Mouse (Mus musculus) MEL (cell line): ENCODE measurements at regions not wholly inside any gene's neighbourhood (a gene's known extent, or its start where the extent isn't known, plus 50 kb on each side); places are given as distances from the start of the nearest gene placed in this dataset.

Experiments
- DNase-seq: peaks from one replicate; pipeline ENCODE4 v3.0.0; 2011; ENCODE audit warnings: low read depth, low spot score
- H3K27ac ChIP-seq: 2 replicates; pipeline ENCODE4 v1.5.1; 2012; ENCODE audit warnings: low read depth, mild to moderate bottlenecking, control low read depth, low read length, moderate library complexity; ENCODE audit not compliant: control insufficient read depth
- H3K27me3 ChIP-seq, 2 experiments: fragments of 150-350 bp in 1 of 2; sonication (generic) in 1 of 2; 2 replicates each; pipeline ENCODE4 v1.6.1; 2012; ENCODE audit warnings: low read length in 2 of 2, mild to moderate bottlenecking in 2 of 2, improper control_type of control experiment in 1 of 2, moderate library complexity in 1 of 2; ENCODE audit not compliant: insufficient read depth in 2 of 2, control insufficient read depth in 1 of 2
- H3K36me3 ChIP-seq, 2 experiments: 2 replicates each; pipeline ENCODE4 v1.6.1; 2012 to 2014; ENCODE audit warnings: low read length in 2 of 2, improper control_type of control experiment in 1 of 2, inconsistent platforms in 1 of 2, mild to moderate bottlenecking in 1 of 2; ENCODE audit not compliant: insufficient read depth in 2 of 2, control insufficient read depth in 1 of 2
- H3K4me1 ChIP-seq, 2 experiments: fragments of 150-350 bp in 1 of 2; sonication (generic) in 1 of 2; 2 replicates each; pipeline ENCODE4 v1.6.1; 2012; ENCODE audit warnings: low read length in 2 of 2, improper control_type of control experiment in 1 of 2, mild to moderate bottlenecking in 1 of 2; ENCODE audit not compliant: insufficient read depth in 2 of 2, control insufficient read depth in 1 of 2
- H3K4me3 ChIP-seq, 2 experiments: fragments of 150-350 bp in 1 of 2; sonication (generic) in 1 of 2; 2 replicates each; pipeline ENCODE4 v1.5.1; 2012; ENCODE audit warnings: low read depth in 2 of 2, low read length in 2 of 2, mild to moderate bottlenecking in 2 of 2, moderate library complexity in 2 of 2, control low read depth in 1 of 2, improper control_type of control experiment in 1 of 2; ENCODE audit not compliant: control insufficient read depth in 1 of 2, insufficient read depth in 1 of 2
- H3K79me2 ChIP-seq: 2 replicates; pipeline ENCODE4 v1.6.1; 2012; ENCODE audit warnings: mild to moderate bottlenecking, low read length, moderate library complexity; ENCODE audit not compliant: control insufficient read depth, poor library complexity, insufficient read depth
- H3K9ac ChIP-seq: 2 replicates; pipeline ENCODE4 v1.6.1; 2012; ENCODE audit warnings: low read depth, mild to moderate bottlenecking, control low read depth, low read length, moderate library complexity; ENCODE audit not compliant: control insufficient read depth, poor library complexity, severe bottlenecking
- H3K9me3 ChIP-seq: fragments of 150-350 bp; sonication (generic); replicated peaks from 2 replicates; pipeline ENCODE4 v1.6.1; 2012; ENCODE audit warnings: mild to moderate bottlenecking, low read length, improper control_type of control experiment, moderate library complexity; ENCODE audit not compliant: insufficient read depth
- BHLHE40 ChIP-seq: IDR thresholded peaks from 2 replicates; pipeline ENCODE4 v1.6.1; 2012; ENCODE audit warnings: low read depth, mild to moderate bottlenecking, inconsistent platforms, low read length, improper control_type of control experiment, borderline replicate concordance
- CHD1 ChIP-seq: IDR thresholded peaks from 2 replicates; pipeline ENCODE4 v1.6.1; 2012; ENCODE audit warnings: low read depth, mild to moderate bottlenecking, inconsistent platforms, low read length, improper control_type of control experiment
- CHD2 ChIP-seq: IDR thresholded peaks from 2 replicates; pipeline ENCODE4 v1.6.1; 2011; ENCODE audit warnings: low read length, improper control_type of control experiment
- CTCF ChIP-seq, 3 experiments: IDR thresholded peaks in 2 of 3; conservative IDR thresholded peaks in 1 of 3; 2 replicates each; pipeline ENCODE4 v1.5.1; 2011 to 2012; ENCODE audit warnings: low read length in 3 of 3, low read depth in 2 of 3, mild to moderate bottlenecking in 2 of 3, improper control_type of control experiment in 1 of 3, inconsistent platforms in 1 of 3, mixed read lengths in 1 of 3, moderate library complexity in 1 of 3; ENCODE audit not compliant: control insufficient read depth in 1 of 3, insufficient read depth in 1 of 3, poor library complexity in 1 of 3, severe bottlenecking in 1 of 3
- EP300 ChIP-seq, 2 experiments: IDR thresholded peaks; 2 replicates each; pipeline ENCODE4 v1.6.1; 2011; ENCODE audit warnings: improper control_type of control experiment in 2 of 2, low read length in 2 of 2, low read depth in 1 of 2, mild to moderate bottlenecking in 1 of 2
- ETS1 ChIP-seq: IDR thresholded peaks from 2 replicates; pipeline ENCODE4 v1.6.1; 2012; ENCODE audit warnings: low read depth, mild to moderate bottlenecking, inconsistent platforms, low read length, improper control_type of control experiment, moderate library complexity
- GABPA ChIP-seq: IDR thresholded peaks from 2 replicates; pipeline ENCODE4 v1.6.1; 2012; ENCODE audit warnings: low read depth, mild to moderate bottlenecking, inconsistent platforms, low read length, improper control_type of control experiment, moderate library complexity
- JUND ChIP-seq: IDR thresholded peaks from 2 replicates; pipeline ENCODE4 v1.6.1; 2011; ENCODE audit warnings: low read depth, mild to moderate bottlenecking, improper control_type of control experiment, low read length
- KAT2A ChIP-seq: conservative IDR thresholded peaks from 2 replicates; pipeline ENCODE4 v1.6.1; 2012; ENCODE audit warnings: low read depth, low read length, improper control_type of control experiment, inconsistent platforms
- NELFE ChIP-seq: IDR thresholded peaks from 2 replicates; pipeline ENCODE4 v1.6.1; 2011; ENCODE audit warnings: low read depth, low read length, improper control_type of control experiment
- NRF1 ChIP-seq: IDR thresholded peaks from 2 replicates; pipeline ENCODE4 v1.6.1; 2014; ENCODE audit warnings: low read depth, mild to moderate bottlenecking, inconsistent platforms, low read length, improper control_type of control experiment, moderate library complexity; ENCODE audit not compliant: poor library complexity, insufficient read depth, severe bottlenecking
- POLR2AphosphoS2 ChIP-seq: IDR thresholded peaks from 2 replicates; pipeline ENCODE4 v1.6.1; 2011; ENCODE audit warnings: low read length, improper control_type of control experiment
- RAD21 ChIP-seq: IDR thresholded peaks from 2 replicates; pipeline ENCODE4 v1.6.1; 2011; ENCODE audit warnings: mild to moderate bottlenecking, low read depth, low read length, improper control_type of control experiment
- RCOR1 ChIP-seq: IDR thresholded peaks from 2 replicates; pipeline ENCODE4 v1.6.1; 2012; ENCODE audit warnings: low read depth, mild to moderate bottlenecking, inconsistent platforms, low read length, improper control_type of control experiment
- SMC3 ChIP-seq: IDR thresholded peaks from 2 replicates; pipeline ENCODE4 v1.6.1; 2011; ENCODE audit warnings: low read depth, low read length, improper control_type of control experiment
- USF1 ChIP-seq: IDR thresholded peaks from 2 replicates; pipeline ENCODE4 v1.6.1; 2014; ENCODE audit warnings: low read depth, mild to moderate bottlenecking, inconsistent platforms, low read length, improper control_type of control experiment, moderate library complexity
- ZC3H11A ChIP-seq: IDR thresholded peaks from 2 replicates; pipeline ENCODE4 v1.6.1; 2012; ENCODE audit warnings: low read depth, mild to moderate bottlenecking, inconsistent platforms, low read length, improper control_type of control experiment
- ZMIZ1 ChIP-seq: IDR thresholded peaks from 2 replicates; pipeline ENCODE4 v1.6.1; 2012; ENCODE audit warnings: low read depth, mild to moderate bottlenecking, inconsistent platforms, low read length, improper control_type of control experiment, moderate library complexity
- ZNF384 ChIP-seq: IDR thresholded peaks from 2 replicates; pipeline ENCODE4 v1.6.1; 2012; ENCODE audit warnings: low read depth, mild to moderate bottlenecking, inconsistent platforms, low read length, improper control_type of control experiment

DNA sequence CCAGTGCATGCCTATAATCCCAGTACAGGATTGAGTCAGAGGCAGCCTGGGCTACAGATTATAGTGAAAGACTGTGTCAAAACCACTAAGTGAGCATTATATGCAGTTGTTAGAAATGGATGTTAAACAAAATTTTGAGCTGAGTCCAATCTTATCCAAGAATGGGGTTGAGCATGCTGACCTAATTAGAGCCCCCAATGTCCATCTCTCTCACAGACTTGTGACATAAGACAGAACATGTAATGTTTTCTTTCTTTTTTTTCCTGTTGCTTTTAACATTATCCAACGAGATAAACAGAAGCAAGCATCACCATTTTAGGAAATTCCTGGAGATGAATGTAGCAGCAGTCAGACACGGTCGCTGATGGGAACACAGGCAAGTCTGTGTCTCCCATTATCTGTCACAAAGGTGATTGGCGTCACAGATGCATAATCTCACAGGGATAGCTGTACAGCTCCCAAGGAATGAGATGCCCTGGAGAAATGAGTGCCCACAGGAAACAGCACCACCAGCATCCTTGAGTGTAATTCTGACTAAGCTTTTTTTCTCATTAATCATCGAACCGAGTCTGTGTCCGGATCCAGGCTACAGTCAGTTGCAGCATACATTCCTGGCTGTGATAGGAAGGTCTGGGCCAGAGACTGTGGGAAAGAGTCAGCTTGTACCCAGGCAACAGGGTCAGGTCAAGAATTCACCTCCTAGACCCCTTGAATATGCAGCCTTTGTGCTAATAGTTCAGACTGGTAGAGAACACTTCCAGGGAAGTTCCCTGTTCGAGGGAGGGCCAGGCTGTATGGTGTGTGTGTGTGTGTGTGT is 154.5 kb downstream of the Gm19410 start:
- H3K36me3 ChIP-seq: no peaks in the 10 kb centered on the region
- DNase-seq: no peak
- no peaks in the 10 kb centered on the region for H3K27me3 ChIP-seq
- H3K79me2 ChIP-seq: no peaks in the 10 kb centered on the region
- no peak overlapping the region for H3K4me3 ChIP-seq
- H3K9me3 ChIP-seq: no peaks in the 10 kb centered on the region
- TF ChIP-seq CHD2: no peak
- no peak for TF ChIP-seq CTCF (IDR thresholded peaks at IDR 0.05 in 2 of 3, conservative IDR thresholded peaks at IDR 0.05 in 1 of 3; ENCODE audit: control insufficient read depth in 1 of 3, insufficient read depth in 1 of 3, low read depth in 2 of 3, low read length in 3 of 3, poor library complexity in 1 of 3, severe bottlenecking in 1 of 3)
- TF ChIP-seq EP300 (IDR thresholded peaks at IDR 0.05; ENCODE audit: low read depth in 1 of 2, low read length in 2 of 2): no peak
- no peak for TF ChIP-seq POLR2AphosphoS2
- no peak for TF ChIP-seq USF1
- H3K9ac ChIP-seq: no peak overlapping the region
- H3K4me1 ChIP-seq: no peaks in the 10 kb centered on the region
- no peak overlapping the region for H3K27ac ChIP-seq

- TF ChIP-seq JUND (no peak), USF1 (no peak)
- no peaks in the 10 kb centered on the region for H3K27me3 ChIP-seq
- H3K9ac ChIP-seq: no peak overlapping the region
- no peak overlapping the region for H3K27ac ChIP-seq
- H3K9me3 ChIP-seq: no peaks in the 10 kb centered on the region
- DNase-seq: no peak
- H3K4me1 ChIP-seq: no peaks in the 10 kb centered on the region
- no peak overlapping the region for H3K4me3 ChIP-seq
- no peaks in the 10 kb centered on the region for H3K36me3 ChIP-seq
- no peaks in the 10 kb centered on the region for H3K79me2 ChIP-seq
Measured at GRCm38 (mm10) chr8:35924026-35924425, 158.4 kb downstream of the Gm19410 start.

- Histone ChIP-seq H3K9ac (no peak overlapping the region), H3K79me2 (no peaks in the 10 kb centered on the region), H3K36me3 (no peaks in the 10 kb centered on the region), H3K27me3 (no peaks in the 10 kb centered on the region), H3K27ac (no peak overlapping the region), H3K4me1 (no peaks in the 10 kb centered on the region), H3K4me3 (no peak overlapping the region), H3K9me3 (no peaks in the 10 kb centered on the region)
- TF ChIP-seq ZNF384 (no peak), KAT2A (no peak), ZMIZ1 (no peak), GABPA (no peak), RCOR1 (no peak), NELFE (no peak), ZC3H11A (no peak), NRF1 (no peak), CHD1 (no peak), RAD21 (no peak), ETS1 (no peak), SMC3 (no peak), BHLHE40 (no peak)
- no peak for DNase-seq
Measured at GRCm38 (mm10) chr8:35927408-35927871, 161.8 kb downstream of the Gm19410 start.
